In genomic region chr9:121869973-121870515, GRCm38 (mm10) we compare ENCODE assay signal across 23 mouse cellular contexts. TPM values are rescaled to one million over a fixed set of nuclear protein-coding genes. Genes with fewer than 3 reads are reported as not detected.
DNase-seq lines count a peak whose midpoint lies in the region; ATAC-seq and TF ChIP-seq lines count a peak whose summit lies in the region.
"Had no signal": no experiment of that assay in that cellular context is flagged by ENCODE, and none has a peak within 500 bp of the region (broad histone marks: within the 10 kb centered on the region; RNA-seq: fewer than 3 reads in every experiment).

No protein-coding gene starts in this region.

- no peak overlapping the region for H3K27ac ChIP-seq in forebrain, embryonic 11.5 days (ENCODE audit: low read depth, low read length)
- H3K27ac ChIP-seq in forebrain, embryonic 10.5 days = no peak overlapping the region
- H3K27ac ChIP-seq in intestine, embryonic 14.5 days (ENCODE audit: low read depth) = no peak overlapping the region
- H3K27ac ChIP-seq in intestine, postnatal 0 days (ENCODE audit: low read depth, low read length) = no peak overlapping the region
- peak overlapping the region; percentile 33; the same call in 1 of the 2 replicates for H3K27ac ChIP-seq in neural tube, embryonic 15.5 days (replicated peaks)
- H3K27ac ChIP-seq: embryonic facial prominence, embryonic 12.5 days; heart, embryonic 15.5 days; kidney, postnatal 0 days; limb, embryonic 15.5 days; liver, embryonic 15.5 days had no signal

- TF ChIP-seq CTCF in intestine, postnatal 0 days (IDR thresholded peaks at IDR 0.05; ENCODE audit: low read depth) = no peak

- H3K9ac ChIP-seq in forebrain, embryonic 11.5 days (ENCODE audit: low read length) = no peak overlapping the region
- no peak overlapping the region for H3K9ac ChIP-seq in intestine, embryonic 14.5 days (ENCODE audit: low read length)
- no peak overlapping the region for H3K9ac ChIP-seq in intestine, postnatal 0 days (ENCODE audit: low read depth, low read length)
- H3K9ac ChIP-seq in neural tube, embryonic 15.5 days (replicated peaks) = no peak overlapping the region
- H3K9ac ChIP-seq: embryonic facial prominence, embryonic 12.5 days; heart, embryonic 15.5 days; limb, embryonic 15.5 days; liver, embryonic 15.5 days had no signal

- ATAC-seq in forebrain, embryonic 11.5 days (replicated peaks; ENCODE audit: low FRiP score) = no peak
- ATAC-seq in intestine, embryonic 14.5 days (replicated peaks; ENCODE audit: low FRiP score, low TSS enrichment, low read depth) = 0 out of 2 replicates have a peak, but pooled peaks have one; percentile 28
- no peak for ATAC-seq in intestine, postnatal 0 days
- no peak for ATAC-seq in neural tube, embryonic 15.5 days (ENCODE audit: low FRiP score)
- ATAC-seq: CD4-positive, CD25-positive, alpha-beta regulatory T cell, adult 4 months; lung, postnatal 0 days had no signal

- no peaks in the 10 kb centered on the region for H3K4me1 ChIP-seq in forebrain, embryonic 11.5 days (replicated peaks; ENCODE audit: control insufficient read depth, insufficient read depth, low read length)
- H3K4me1 ChIP-seq in forebrain, embryonic 10.5 days = peaks cover 7% of the 10 kb centered on the region
- peaks cover 15% of the 10 kb centered on the region for H3K4me1 ChIP-seq in intestine, embryonic 14.5 days (replicated peaks; ENCODE audit: control insufficient read depth, insufficient read depth, low read length)
- H3K4me1 ChIP-seq in intestine, postnatal 0 days (replicated peaks; ENCODE audit: control insufficient read depth, insufficient read depth, low read length) = peaks cover 11% of the 10 kb centered on the region
- H3K4me1 ChIP-seq in neural tube, embryonic 15.5 days = peaks cover 11% of the 10 kb centered on the region
- H3K4me1 ChIP-seq: embryonic facial prominence, embryonic 12.5 days; heart, embryonic 15.5 days; limb, embryonic 15.5 days; liver, embryonic 15.5 days had no signal

- peak; percentile 21 for DNase-seq in forebrain, embryonic 11.5 days (ENCODE audit: low spot score)
- DNase-seq in forebrain, embryonic 10.5 days (ENCODE audit: extremely low spot score, low spot score) = no peak
- DNase-seq in intestine, embryonic 14.5 days (ENCODE audit: low spot score) = no peak
- peak; percentile 14 for DNase-seq in brain, adult 2 months (ENCODE audit: low read depth, low spot score)
- no peak for DNase-seq in T-cell, adult 2 months (ENCODE audit: low spot score)
- no peak for DNase-seq in cerebellum, adult 18-20 months
- DNase-seq: adrenal gland, postnatal 14 days; cerebellum, adult 2 months; gastrocnemius, postnatal 14 days; kidney, adult 18-20 months; midbrain, embryonic 14.5 days; thymus, adult 18-20 months; thymus, postnatal 4 days had no signal

- H3K36me3 ChIP-seq in forebrain, embryonic 11.5 days (ENCODE audit: control insufficient read depth, insufficient read depth, low read length) = no peaks in the 10 kb centered on the region
- no peaks in the 10 kb centered on the region for H3K36me3 ChIP-seq in forebrain, embryonic 10.5 days (replicated peaks)
- no peaks in the 10 kb centered on the region for H3K36me3 ChIP-seq in intestine, embryonic 14.5 days (ENCODE audit: control insufficient read depth, insufficient read depth, low read length)
- H3K36me3 ChIP-seq in intestine, postnatal 0 days (ENCODE audit: control insufficient read depth, insufficient read depth) = no peaks in the 10 kb centered on the region
- H3K36me3 ChIP-seq in neural tube, embryonic 15.5 days = no peaks in the 10 kb centered on the region
- H3K36me3 ChIP-seq: embryonic facial prominence, embryonic 12.5 days; heart, embryonic 15.5 days; limb, embryonic 15.5 days; liver, embryonic 15.5 days had no signal

- H3K27me3 ChIP-seq in forebrain, embryonic 11.5 days (ENCODE audit: control insufficient read depth, insufficient read depth, low read length) = no peaks in the 10 kb centered on the region
- no peaks in the 10 kb centered on the region for H3K27me3 ChIP-seq in forebrain, embryonic 10.5 days (ENCODE audit: poor library complexity, severe bottlenecking)
- no peaks in the 10 kb centered on the region for H3K27me3 ChIP-seq in intestine, embryonic 14.5 days (replicated peaks; ENCODE audit: control insufficient read depth, insufficient read depth, low read length)
- H3K27me3 ChIP-seq in intestine, postnatal 0 days (replicated peaks; ENCODE audit: control insufficient read depth, insufficient read depth, low read length) = no peaks in the 10 kb centered on the region
- peaks cover 12% of the 10 kb centered on the region; the same call in 1 of the 2 replicates for H3K27me3 ChIP-seq in neural tube, embryonic 15.5 days (replicated peaks)
- H3K27me3 ChIP-seq: embryonic facial prominence, embryonic 12.5 days; heart, embryonic 15.5 days; limb, embryonic 15.5 days; liver, embryonic 15.5 days had no signal

- WGBS in forebrain, embryonic 11.5 days = 58% methylated on average over 4 of the region's 4 CpGs
- 72% methylated on average over 4 of the region's 4 CpGs for WGBS in forebrain, embryonic 10.5 days
- WGBS in intestine, embryonic 14.5 days = 43% methylated on average over 4 of the region's 4 CpGs
- WGBS in intestine, postnatal 0 days = 25% methylated on average over 4 of the region's 4 CpGs
- WGBS in neural tube, embryonic 15.5 days = 11% methylated on average over 4 of the region's 4 CpGs

- no peak overlapping the region for H3K4me3 ChIP-seq in forebrain, embryonic 11.5 days (ENCODE audit: low read depth, low read length)
- H3K4me3 ChIP-seq in forebrain, embryonic 10.5 days = no peak overlapping the region
- no peak overlapping the region for H3K4me3 ChIP-seq in intestine, embryonic 14.5 days (ENCODE audit: low read depth, low read length)
- H3K4me3 ChIP-seq in intestine, postnatal 0 days (ENCODE audit: low read depth, low read length) = no peak overlapping the region
- no peak overlapping the region for H3K4me3 ChIP-seq in neural tube, embryonic 15.5 days (replicated peaks)
- H3K4me3 ChIP-seq: embryonic facial prominence, embryonic 12.5 days; erythroblast, embryonic 14.5 days; heart, embryonic 15.5 days; limb, embryonic 15.5 days; liver, embryonic 15.5 days had no signal

- no peaks in the 10 kb centered on the region for H3K9me3 ChIP-seq in forebrain, embryonic 11.5 days (ENCODE audit: control insufficient read depth, low read length)
- H3K9me3 ChIP-seq in forebrain, embryonic 10.5 days = no peaks in the 10 kb centered on the region
- H3K9me3 ChIP-seq in intestine, embryonic 14.5 days (ENCODE audit: control insufficient read depth, low read length) = no peaks in the 10 kb centered on the region
- no peaks in the 10 kb centered on the region for H3K9me3 ChIP-seq in intestine, postnatal 0 days (ENCODE audit: control insufficient read depth)
- no peaks in the 10 kb centered on the region for H3K9me3 ChIP-seq in neural tube, embryonic 15.5 days (replicated peaks)
- H3K9me3 ChIP-seq: embryonic facial prominence, embryonic 12.5 days; heart, embryonic 15.5 days; limb, embryonic 15.5 days; liver, embryonic 15.5 days had no signal

- H3K4me2 ChIP-seq in forebrain, embryonic 11.5 days (ENCODE audit: low read depth, low read length, severe bottlenecking) = no peak overlapping the region
- no peak overlapping the region for H3K4me2 ChIP-seq in intestine, embryonic 14.5 days (ENCODE audit: low read length)
- H3K4me2 ChIP-seq in intestine, postnatal 0 days (replicated peaks; ENCODE audit: low read depth) = no peak overlapping the region
- H3K4me2 ChIP-seq in neural tube, embryonic 15.5 days = no peak overlapping the region
- H3K4me2 ChIP-seq: embryonic facial prominence, embryonic 12.5 days; heart, embryonic 15.5 days; limb, embryonic 15.5 days; liver, embryonic 15.5 days had no signal

RNA-seq across cellular contexts. Expression of gene Higd1a, which starts 11.9 kb away (rescaled TPM):
- 170 and 184 TPM in 2 replicates for polyA plus RNA-seq in forebrain, embryonic 11.5 days (2014; fragmentation: Nextera tagmentation; extraction: Ambion mirVana)
- 229 and 238 TPM in 2 replicates for polyA plus RNA-seq in forebrain, embryonic 10.5 days (2016; fragmentation: Nextera tagmentation; extraction: Ambion mirVana)
- polyA plus RNA-seq in intestine, embryonic 14.5 days (2014; fragmentation: Nextera tagmentation; extraction: Ambion mirVana) = 190 and 193 TPM in 2 replicates
- 162 and 186 TPM in 2 replicates for polyA plus RNA-seq in intestine, postnatal 0 days (2015; fragmentation: Nextera tagmentation; extraction: Ambion mirVana)
- 149 and 169 TPM in 2 replicates for polyA plus RNA-seq in neural tube, embryonic 15.5 days (2015; fragmentation: Nextera tagmentation; extraction: Ambion mirVana)

RNA-seq across cellular contexts. Expression of gene Ackr2, which starts 28.1 kb away (rescaled TPM):
- polyA plus RNA-seq in forebrain, embryonic 11.5 days (2014; fragmentation: Nextera tagmentation; extraction: Ambion mirVana) = 0.97 and 1.4 TPM in 2 replicates
- polyA plus RNA-seq in forebrain, embryonic 10.5 days (2016; fragmentation: Nextera tagmentation; extraction: Ambion mirVana) = 0.42 and 0.50 TPM in 2 replicates
- 0.23 and 0.24 TPM in 2 replicates for polyA plus RNA-seq in intestine, embryonic 14.5 days (2014; fragmentation: Nextera tagmentation; extraction: Ambion mirVana)
- 1.0 and 1.1 TPM in 2 replicates for polyA plus RNA-seq in intestine, postnatal 0 days (2015; fragmentation: Nextera tagmentation; extraction: Ambion mirVana)
- 1.5 and 1.7 TPM in 2 replicates for polyA plus RNA-seq in neural tube, embryonic 15.5 days (2015; fragmentation: Nextera tagmentation; extraction: Ambion mirVana)
- polyA plus RNA-seq: CD4-positive, CD25-positive, alpha-beta regulatory T cell, adult 4 months; erythroblast, embryonic 14.5 days had no signal

RNA-seq across cellular contexts. Expression of gene Ccdc13, which starts 30.8 kb away (rescaled TPM):
- polyA plus RNA-seq in forebrain, embryonic 11.5 days (2014; fragmentation: Nextera tagmentation; extraction: Ambion mirVana) = 2.6 and 2.7 TPM in 2 replicates
- 2.6 and 2.7 TPM in 2 replicates for polyA plus RNA-seq in forebrain, embryonic 10.5 days (2016; fragmentation: Nextera tagmentation; extraction: Ambion mirVana)
- 1.9 and 2.5 TPM in 2 replicates for polyA plus RNA-seq in intestine, embryonic 14.5 days (2014; fragmentation: Nextera tagmentation; extraction: Ambion mirVana)
- polyA plus RNA-seq in intestine, postnatal 0 days (2015; fragmentation: Nextera tagmentation; extraction: Ambion mirVana) = 0.14 and 0.31 TPM in 2 replicates
- polyA plus RNA-seq in neural tube, embryonic 15.5 days (2015; fragmentation: Nextera tagmentation; extraction: Ambion mirVana) = 2.1 and 4.0 TPM in 2 replicates
- polyA plus RNA-seq: CD4-positive, CD25-positive, alpha-beta regulatory T cell, adult 4 months; erythroblast, embryonic 14.5 days; heart, embryonic 15.5 days; liver, embryonic 15.5 days had no signal

RNA-seq across cellular contexts. Expression of gene Cyp8b1, which starts 46.1 kb away (rescaled TPM):
- not detected in 2 replicates for polyA plus RNA-seq in forebrain, embryonic 11.5 days (2014; fragmentation: Nextera tagmentation; extraction: Ambion mirVana)
- not detected in 2 replicates for polyA plus RNA-seq in forebrain, embryonic 10.5 days (2016; fragmentation: Nextera tagmentation; extraction: Ambion mirVana)
- not detected in 2 replicates for polyA plus RNA-seq in intestine, embryonic 14.5 days (2014; fragmentation: Nextera tagmentation; extraction: Ambion mirVana)
- polyA plus RNA-seq in intestine, postnatal 0 days (2015; fragmentation: Nextera tagmentation; extraction: Ambion mirVana) = 2.1 and 3.3 TPM in 2 replicates
- polyA plus RNA-seq in neural tube, embryonic 15.5 days (2015; fragmentation: Nextera tagmentation; extraction: Ambion mirVana) = not detected in 2 replicates
- polyA plus RNA-seq: CD4-positive, CD25-positive, alpha-beta regulatory T cell, adult 4 months; cerebellum, adult 2 months; embryonic facial prominence, embryonic 12.5 days; erythroblast, embryonic 14.5 days; heart, embryonic 15.5 days; kidney, postnatal 0 days; limb, embryonic 15.5 days; midbrain, embryonic 14.5 days had no signal

Comparison
In these comparisons a context has a peak if more than half of its experiments do, and no peak if none do; other contexts are left out.
1. DNase-seq: peak in forebrain, embryonic 11.5 days (single experiment) and brain, adult 2 months (single experiment); none in forebrain, embryonic 10.5 days (single experiment), intestine, embryonic 14.5 days (single experiment), T-cell, adult 2 months (single experiment) and cerebellum, adult 18-20 months (0 of 2).